Mouse (Mus musculus) frontal cortex, adult (tissue): ENCODE measurements around the gene Lrrc39.
A peak's percentile ranks its signal among the peaks of the same experiment; 100 is the strongest.

Experiments
- ATAC-seq: cut with Nextera tagmentation; 2 replicates; pipeline ENCODE4 v1.9.2; 2017; ENCODE audit warnings: mild to moderate bottlenecking, moderate library complexity, mixed read lengths; ENCODE audit not compliant: low TSS enrichment

Gene Lrrc39

GRCm38 (mm10) chr3:116604570-116604969, 41.8 kb downstream of the Lrrc39 start:
- ATAC-seq = peak; percentile 74

GRCm38 (mm10) chr3:116614295-116614892, 51.6 kb downstream of the Lrrc39 start, which contains the start of gene Trmt13:
Gene Trmt13, minus strand, starts transcription at chr3:116614587.
- ATAC-seq = peak; percentile 74

- ATAC-seq = no peak
These were observed 52.7 kb downstream of the Lrrc39 start for GRCm38 (mm10) chr3:116615318-116616068.

- ATAC-seq = no peak
These were observed 56.1 kb downstream of the Lrrc39 start for GRCm38 (mm10) chr3:116618855-116619254.

- 0 out of 2 replicates have a peak, but pooled peaks have one; percentile 38 for ATAC-seq
These were observed 58.0 kb downstream of the Lrrc39 start for GRCm38 (mm10) chr3:116620636-116621370.

- ATAC-seq = no peak
These were observed 59.9 kb downstream of the Lrrc39 start for GRCm38 (mm10) chr3:116622641-116623040.

GRCm38 (mm10) chr3:116631459-116631858, 68.7 kb downstream of the Lrrc39 start:
- no peak for ATAC-seq
